Mouse (Mus musculus): ENCODE measurements around the gene Stom.

- TF ChIP-seq CTCF (IDR thresholded peaks at IDR 0.05; ENCODE audit: low read depth, low read length) (no peak), POLR2A (IDR thresholded peaks at IDR 0.05; ENCODE audit: extremely low read depth, insufficient read depth, low read length) (no peak)
These were observed 58.2 kb downstream of the Stom start for GRCm38 (mm10) chr2:35278371-35279210.
